Mouse (Mus musculus) hindbrain, postnatal 0 days (tissue): ENCODE measurements around the gene Ikzf4. TPM values are rescaled to one million over a fixed set of nuclear protein-coding genes. Genes with fewer than 3 reads are reported as not detected.

Source experiments
- ATAC-seq: fragments of 200-750 bp; cut with Nextera tagmentation; 2 replicates; pipeline ENCODE4 v1.8.0; 2017; ENCODE audit warnings: mild to moderate bottlenecking, moderate TSS enrichment, moderate library complexity
- DNase-seq: peaks from one replicate; pipeline ENCODE4 v3.0.0-alpha.2; 2015; ENCODE audit warnings: low spot score
- H3K27ac ChIP-seq: fragments of 300-500 bp; sonication (generic); 2 replicates; pipeline ENCODE4 v1.5.1; 2014; ENCODE audit warnings: mild to moderate bottlenecking
- H3K27me3 ChIP-seq: fragments of 300-500 bp; sonication (generic); 2 replicates; pipeline ENCODE4 v1.6.1; 2014; ENCODE audit warnings: low read length, mixed read lengths; ENCODE audit not compliant: insufficient read depth
- H3K36me3 ChIP-seq: fragments of 300-500 bp; sonication (generic); 2 replicates; pipeline ENCODE4 v1.6.1; 2014; ENCODE audit warnings: low read length, mixed read lengths; ENCODE audit not compliant: insufficient read depth
- H3K4me1 ChIP-seq: fragments of 300-500 bp; sonication (generic); 2 replicates; pipeline ENCODE4 v1.6.1; 2014; ENCODE audit warnings: antibody characterized with exemption, low read length, mixed read lengths; ENCODE audit not compliant: insufficient read depth
- H3K4me2 ChIP-seq: fragments of 300-500 bp; sonication (generic); 2 replicates; pipeline ENCODE4 v1.6.1; 2014; ENCODE audit warnings: low read depth, mild to moderate bottlenecking, low read length, moderate library complexity, mixed read lengths
- H3K4me3 ChIP-seq: fragments of 300-500 bp; sonication (generic); 2 replicates; pipeline ENCODE4 v1.5.1; 2014; ENCODE audit warnings: low read length
- H3K9ac ChIP-seq: fragments of 300-500 bp; sonication (generic); replicated peaks from 2 replicates; pipeline ENCODE4 v1.6.1; 2014; ENCODE audit warnings: mild to moderate bottlenecking, low read length, moderate library complexity, mixed read lengths
- H3K9me3 ChIP-seq: fragments of 300-500 bp; sonication (generic); 2 replicates; pipeline ENCODE4 v1.6.1; 2016; ENCODE audit warnings: low read length, mixed read lengths
- CTCF ChIP-seq: IDR thresholded peaks from 2 replicates; pipeline ENCODE4 v1.5.1; 2016; ENCODE audit warnings: antibody characterized with exemption, control low read depth, low read depth
- WGBS: fragments of 180-500 bp; shearing (Covaris S2); extraction: QIAGEN DNeasy Blood & Tissue Kit; methylation state at CpG from one replicate; pipeline ENCODE4 v1.1.7; 2014; 5-methylcytosine and 5-hydroxymethylcytosine counted together
- polyA plus RNA-seq: library from polyadenylated mRNA; unstranded; fragments of >200 nt; fragmentation: Nextera tagmentation; extraction: Ambion mirVana; gene quantifications from 2 replicates; pipeline ENCODE4 v1.2.1, GENCODE M21; 2015
- total RNA-seq: library from RNA; depleted of rRNA; stranded (reverse); fragments of >200 nt; gene quantifications from 2 replicates; pipeline ENCODE4 v1.2.3, GENCODE M21; 2014

The Ikzf4 gene
- total and polyA plus RNA-seq, 2 experiments from 2014 or later = 9.8 to 11.0 TPM

DNA sequence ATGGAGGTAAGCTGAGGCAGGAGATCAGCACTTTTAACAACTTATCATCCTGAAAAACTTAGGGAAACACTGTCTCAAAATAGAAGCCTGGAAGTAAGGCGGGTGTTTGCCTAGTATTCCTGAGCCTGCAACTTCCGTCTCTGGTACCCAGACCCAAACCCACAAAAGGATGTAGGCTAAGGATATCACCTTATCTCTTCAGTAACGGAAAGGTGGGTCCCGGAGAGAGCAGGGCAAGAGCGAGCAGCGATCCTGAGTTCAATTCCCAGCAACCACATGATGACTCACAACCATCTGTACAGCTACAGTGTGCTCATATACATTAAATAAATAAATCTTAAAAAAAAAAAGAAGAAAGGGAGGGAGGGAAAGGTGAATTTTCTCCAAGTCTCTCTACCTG, 54.4 kb downstream of the Ikzf4 start:
- Histone ChIP-seq H3K27me3 (peaks cover 21% of the 10 kb centered on the region), H3K27ac (no peak overlapping the region), H3K36me3 (no peaks in the 10 kb centered on the region), H3K9me3 (no peaks in the 10 kb centered on the region), H3K4me1 (peaks cover 5% of the 10 kb centered on the region; the same call in 1 of the 2 replicates), H3K9ac (no peak overlapping the region), H3K4me3 (no peak overlapping the region), H3K4me2 (no peak overlapping the region)
- no peak for DNase-seq
- no peak for ATAC-seq
- no peak for TF ChIP-seq CTCF
- 86% methylated on average over 6 of the region's 6 CpGs for WGBS

DNA sequence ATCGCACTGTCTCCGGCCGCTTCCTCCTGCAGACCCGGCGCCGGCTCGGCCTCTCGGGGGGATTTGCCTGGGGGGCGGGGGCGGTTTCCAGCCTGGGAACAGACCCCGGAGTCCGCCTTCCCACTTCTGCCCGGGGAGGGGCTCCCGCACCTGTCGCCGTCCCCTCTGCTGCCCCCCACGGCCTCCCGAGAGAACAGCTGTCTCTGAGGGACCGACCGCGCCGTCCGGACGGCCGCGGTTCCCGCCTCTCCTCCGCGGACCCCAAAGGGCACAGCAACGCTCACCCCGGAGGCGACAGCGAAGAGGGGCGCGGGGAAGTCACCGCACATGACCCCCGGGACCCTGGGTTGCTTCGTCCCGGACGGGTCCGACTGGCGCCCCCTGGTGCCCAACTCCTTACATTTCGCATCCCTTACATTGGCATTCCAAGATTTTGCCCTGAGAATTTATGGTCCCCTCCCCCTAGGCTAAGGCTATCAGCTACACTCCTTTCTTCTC, 55.5 kb downstream of the Ikzf4 start:
- Histone ChIP-seq H3K9ac (peak overlapping the region; percentile 45), H3K27ac (no peak overlapping the region), H3K36me3 (no peaks in the 10 kb centered on the region), H3K9me3 (no peaks in the 10 kb centered on the region), H3K4me3 (peak overlapping the region; percentile 47), H3K4me2 (peak overlapping the region; percentile 100), H3K4me1 (peaks cover 5% of the 10 kb centered on the region; the same call in 1 of the 2 replicates), H3K27me3 (peaks cover 21% of the 10 kb centered on the region)
- ATAC-seq (peak; percentile 72), DNase-seq (peak; percentile 80)
- peak; percentile 77 for TF ChIP-seq CTCF
- WGBS = 0% methylated on average over 41 of the region's 43 CpGs

DNA sequence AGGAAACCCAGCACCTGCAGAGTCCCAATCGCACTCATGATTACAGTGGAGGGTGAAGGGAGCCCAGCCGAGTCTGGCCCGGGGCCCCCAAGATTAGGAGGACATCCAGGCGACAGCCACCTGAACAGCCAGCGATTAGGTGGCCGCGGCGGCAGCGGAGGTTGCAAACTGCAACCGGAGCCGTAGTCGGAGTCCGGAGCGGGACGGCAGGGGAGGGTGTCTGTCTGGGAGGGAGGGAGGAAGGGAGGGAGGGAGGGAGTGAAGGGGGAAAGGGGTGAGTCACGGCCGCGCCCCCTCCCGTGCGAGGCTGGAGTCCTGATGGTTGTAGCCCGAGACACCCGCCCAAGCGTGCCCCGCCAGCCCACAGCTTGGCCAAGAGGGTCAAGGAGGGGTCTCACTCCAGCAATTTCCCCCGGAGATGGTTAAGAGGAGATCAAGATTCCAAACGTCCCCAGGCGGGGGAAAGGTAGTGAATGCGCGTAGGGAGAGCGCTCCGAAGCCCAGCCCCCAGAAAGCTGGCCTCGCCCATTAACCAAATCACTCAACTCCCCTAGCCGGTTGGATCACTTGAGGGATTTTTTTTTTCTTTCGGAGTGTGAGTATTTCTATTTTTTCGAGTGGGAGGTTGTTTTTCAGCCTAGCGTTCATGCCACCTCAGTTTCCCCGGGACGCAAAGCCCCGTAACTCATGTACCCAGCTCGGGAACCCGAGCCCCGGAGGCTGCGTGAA, 56.2 kb downstream of the Ikzf4 start, which contains the start of gene Erbb3:
Erbb3 (minus strand) TSS at position 189 of the 729 bp plus-strand sequence.
- no peak for TF ChIP-seq CTCF
- H3K4me3 ChIP-seq = peak within 1 kb of the TSS; percentile 47
- no peaks in the 10 kb centered on the region for H3K9me3 ChIP-seq
- H3K4me1 ChIP-seq = peaks cover 5% of the 10 kb centered on the region; the same call in 1 of the 2 replicates
- H3K27me3 ChIP-seq = peaks cover 21% of the 10 kb centered on the region
- DNase-seq (peak; percentile 22), ATAC-seq (peak; percentile 31; the same call in 1 of the 2 replicates)
- H3K27ac ChIP-seq = no peak within 1 kb of the TSS
- H3K9ac ChIP-seq = peak within 1 kb of the TSS; percentile 45
- no peaks in the 10 kb centered on the region for H3K36me3 ChIP-seq
- WGBS = under 1% methylated on average over 43 of the region's 43 CpGs
- peak within 1 kb of the TSS; percentile 100 for H3K4me2 ChIP-seq

DNA sequence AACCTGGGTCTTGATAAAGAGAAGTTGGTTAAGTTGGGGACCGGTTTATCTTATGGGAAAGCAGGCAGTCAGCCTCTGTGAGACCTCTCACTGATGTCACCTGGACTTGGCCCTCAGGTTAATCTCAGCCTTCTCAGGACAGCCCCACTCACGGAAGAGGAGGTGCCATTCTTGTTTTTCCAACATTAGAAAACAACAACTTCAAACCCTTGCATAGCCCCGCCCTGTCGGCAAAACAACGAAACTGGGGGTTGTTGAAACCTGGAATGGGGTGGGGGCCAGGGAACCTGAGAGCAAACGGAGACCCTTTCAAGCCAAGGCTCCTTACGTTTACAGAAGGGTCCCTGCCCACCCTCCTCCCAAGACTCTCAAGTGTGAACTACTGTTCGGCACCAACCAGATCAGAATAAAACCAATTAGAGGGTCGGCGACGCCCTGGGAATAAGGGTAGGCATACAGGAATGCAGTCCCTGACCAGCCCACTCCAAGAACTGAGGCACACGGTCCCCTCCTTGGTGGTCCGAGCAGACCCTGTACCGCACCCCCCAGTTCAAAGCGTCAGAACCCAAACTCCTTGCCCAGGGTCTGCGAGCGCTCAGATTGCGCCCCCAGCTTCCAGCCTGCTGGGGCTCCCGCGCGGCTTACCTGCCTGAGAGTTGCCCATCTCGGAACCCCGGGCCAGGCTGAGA, 56.9 kb downstream of the Ikzf4 start:
- H3K9me3 ChIP-seq = no peaks in the 10 kb centered on the region
- 4% methylated on average over 23 of the region's 23 CpGs for WGBS
- H3K27me3 ChIP-seq = peaks cover 21% of the 10 kb centered on the region
- DNase-seq (no peak), ATAC-seq (no peak; the same call in 1 of the 2 replicates)
- no peak for TF ChIP-seq CTCF
- H3K9ac ChIP-seq = peak overlapping the region; percentile 45
- peak overlapping the region; percentile 100 for H3K4me2 ChIP-seq
- peak overlapping the region; percentile 47 for H3K4me3 ChIP-seq
- no peak overlapping the region for H3K27ac ChIP-seq
- peaks cover 5% of the 10 kb centered on the region; the same call in 1 of the 2 replicates for H3K4me1 ChIP-seq
- no peaks in the 10 kb centered on the region for H3K36me3 ChIP-seq

DNA sequence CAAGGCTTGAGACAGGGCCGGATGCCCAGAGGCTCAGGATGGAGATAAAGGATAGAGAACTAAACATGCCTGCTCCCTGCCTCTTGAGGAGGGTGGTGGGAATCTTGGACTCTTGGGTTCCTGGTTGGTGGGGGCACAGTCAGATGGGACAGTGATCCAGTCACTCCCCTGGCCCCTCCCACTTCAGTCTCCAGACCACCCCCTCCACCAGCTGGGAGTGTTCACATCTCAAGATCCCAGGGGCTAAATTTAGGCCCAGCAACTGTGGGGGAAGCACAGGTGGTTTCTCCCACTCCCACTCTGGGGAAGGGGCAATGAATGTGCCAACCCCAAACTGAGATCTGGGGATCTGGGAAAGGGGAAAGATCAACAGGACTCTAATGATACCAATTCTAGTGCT, 57.7 kb downstream of the Ikzf4 start:
- H3K4me2 ChIP-seq = no peak overlapping the region
- no peak for TF ChIP-seq CTCF
- 31% methylated on average over 1 of the region's 1 CpGs for WGBS
- ATAC-seq = no peak
- H3K9ac ChIP-seq = no peak overlapping the region
- H3K27ac ChIP-seq = no peak overlapping the region
- peaks cover 5% of the 10 kb centered on the region; the same call in 1 of the 2 replicates for H3K4me1 ChIP-seq
- no peak overlapping the region for H3K4me3 ChIP-seq
- H3K9me3 ChIP-seq = no peaks in the 10 kb centered on the region
- no peak for DNase-seq
- peaks cover 26% of the 10 kb centered on the region for H3K27me3 ChIP-seq
- H3K36me3 ChIP-seq = no peaks in the 10 kb centered on the region

DNA sequence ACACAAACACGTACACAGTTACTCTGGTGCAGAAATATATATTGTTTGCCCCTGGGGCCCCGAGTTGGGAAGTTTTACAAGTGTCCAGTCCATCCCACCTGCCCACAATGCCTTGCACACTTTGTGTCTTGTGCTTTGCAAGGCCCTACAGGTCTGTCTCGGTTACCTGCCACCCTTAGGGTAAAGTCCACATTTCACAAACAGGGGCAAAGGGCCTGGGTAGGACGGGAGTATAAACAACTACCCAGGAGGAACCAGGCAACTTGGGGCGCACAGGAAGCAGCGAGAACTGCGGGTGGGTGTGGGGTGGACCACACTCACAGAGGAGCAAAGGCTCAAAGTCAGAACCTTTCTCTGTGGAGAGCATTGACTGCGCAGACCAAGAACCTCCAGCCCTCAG, 58.1 kb downstream of the Ikzf4 start:
- Histone ChIP-seq H3K27ac (no peak overlapping the region), H3K27me3 (peaks cover 26% of the 10 kb centered on the region), H3K4me1 (peaks cover 5% of the 10 kb centered on the region; the same call in 1 of the 2 replicates), H3K36me3 (no peaks in the 10 kb centered on the region), H3K9ac (no peak overlapping the region), H3K4me2 (no peak overlapping the region), H3K4me3 (no peak overlapping the region), H3K9me3 (no peaks in the 10 kb centered on the region)
- no peak for DNase-seq
- peak; percentile 18 for ATAC-seq
- WGBS = 64% methylated on average over 8 of the region's 8 CpGs
- TF ChIP-seq CTCF = no peak
